Mouse (Mus musculus) brain, adult 10 weeks (tissue): ENCODE measurements around the gene Fads6. TPM values are rescaled to one million over a fixed set of nuclear protein-coding genes. Genes with fewer than 3 reads are reported as not detected.

Experiments used
- polyA plus RNA-seq: library from polyadenylated mRNA; stranded (reverse); fragments of 350-450 nt; fragmentation: Illumina TruSeq; extraction: RNeasy Lipid Tissue Mini Kit (QIAGEN cat#74804); gene quantifications from one replicate; pipeline ENCODE4 v1.2.3, GENCODE M21; 2015; ENCODE audit warnings: low read depth, low replicate concordance

The Fads6 gene
- polyA plus RNA-seq, result 19.8 TPM

DNA sequence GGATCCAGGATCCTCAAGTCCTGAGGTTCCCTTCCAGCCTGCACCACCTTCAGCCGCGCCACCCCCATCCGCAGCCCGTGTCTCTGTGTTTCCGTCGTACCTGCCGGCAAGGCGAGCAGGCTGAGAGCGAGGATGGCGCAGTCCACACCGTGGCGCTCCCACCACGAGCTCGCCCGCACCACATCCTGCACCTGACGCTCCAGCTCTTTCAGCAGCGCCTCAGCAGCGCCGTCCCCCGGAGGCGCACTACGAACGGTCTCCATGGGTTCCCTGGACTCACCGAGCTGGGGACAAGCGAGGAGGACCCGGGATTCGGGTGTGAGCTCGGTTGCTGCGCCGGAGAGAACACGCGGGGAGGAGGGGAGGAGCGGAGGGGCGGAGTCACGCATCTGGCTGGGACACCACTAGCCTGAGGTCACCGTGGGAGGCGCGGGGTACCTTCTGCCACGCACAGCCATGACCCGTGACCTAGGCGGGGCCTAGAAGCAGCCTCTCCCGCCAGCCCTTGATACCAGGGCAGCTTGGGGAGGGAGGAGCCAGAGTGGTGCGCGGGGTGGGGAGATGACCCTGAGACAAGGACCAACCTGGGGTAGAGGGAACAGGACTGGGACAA lies at the start of gene Fads6:
TSS of gene Fads6 (minus strand) at position 450 of the 613 bp plus-strand sequence.

DNA sequence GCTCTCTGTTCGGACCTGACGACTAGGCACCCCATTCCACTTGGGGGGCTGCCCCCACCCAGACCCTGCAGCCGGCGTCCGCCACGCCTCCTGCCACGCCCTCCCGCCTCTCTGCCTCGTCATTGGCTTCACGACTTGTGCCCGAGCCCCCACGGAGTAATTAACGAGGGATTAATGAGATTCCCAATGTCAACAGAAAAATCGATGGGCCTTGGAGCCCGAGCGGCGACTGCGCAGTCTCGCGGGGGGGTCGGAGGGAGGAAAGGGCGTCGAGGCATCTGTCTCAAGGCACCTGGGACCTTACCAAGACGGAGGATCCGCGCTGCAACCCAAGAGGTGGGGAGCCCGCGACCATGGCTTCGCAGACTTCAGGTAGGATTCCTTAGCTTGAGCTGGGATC lies 37.1 kb upstream of the Fads6 start, which contains the start of gene Otop3:
TSS of gene Otop3 (plus strand) at position 201 of the 400 bp plus-strand sequence.

DNA sequence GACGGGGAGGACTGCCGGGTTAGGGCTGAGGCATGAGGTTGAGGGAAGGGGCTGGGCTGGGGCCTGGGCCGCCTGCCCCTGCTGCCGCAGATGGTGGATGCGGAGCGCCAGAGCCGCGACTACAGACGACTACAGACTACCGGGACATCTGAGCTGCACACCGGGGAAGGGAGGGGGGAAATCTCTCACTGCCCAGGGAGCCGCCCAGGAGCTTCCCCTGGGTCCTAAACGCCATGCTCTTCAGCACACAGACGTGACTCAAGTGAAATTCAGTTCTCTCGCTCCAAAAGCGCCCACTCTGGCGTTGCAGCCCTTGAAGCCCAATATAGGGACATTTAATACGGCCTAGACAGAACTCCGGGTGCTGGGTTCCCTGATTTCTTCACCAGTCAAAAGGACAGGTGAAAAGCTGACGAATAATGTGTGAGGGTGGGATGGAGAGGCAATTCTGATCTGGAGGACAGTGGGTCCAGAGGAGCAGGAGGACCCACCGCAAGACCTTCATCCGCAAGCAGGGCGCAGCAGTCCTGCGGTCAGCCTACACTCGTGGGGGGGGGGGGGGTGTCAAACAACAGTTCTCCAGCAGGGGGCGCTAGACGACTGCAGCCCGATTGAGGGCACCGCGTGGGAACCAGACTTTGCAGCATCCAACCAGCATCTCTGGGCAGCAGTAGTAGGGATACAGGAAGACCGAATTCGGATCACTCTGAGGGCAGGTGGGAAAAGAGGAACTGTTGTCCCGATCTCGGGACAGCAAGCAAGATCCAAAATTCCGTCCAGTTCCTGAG lies 24.6 kb upstream of the Fads6 start, which contains the start of gene Ush1g:
TSS of gene Ush1g (minus strand) at position 136 of the 788 bp plus-strand sequence.

DNA sequence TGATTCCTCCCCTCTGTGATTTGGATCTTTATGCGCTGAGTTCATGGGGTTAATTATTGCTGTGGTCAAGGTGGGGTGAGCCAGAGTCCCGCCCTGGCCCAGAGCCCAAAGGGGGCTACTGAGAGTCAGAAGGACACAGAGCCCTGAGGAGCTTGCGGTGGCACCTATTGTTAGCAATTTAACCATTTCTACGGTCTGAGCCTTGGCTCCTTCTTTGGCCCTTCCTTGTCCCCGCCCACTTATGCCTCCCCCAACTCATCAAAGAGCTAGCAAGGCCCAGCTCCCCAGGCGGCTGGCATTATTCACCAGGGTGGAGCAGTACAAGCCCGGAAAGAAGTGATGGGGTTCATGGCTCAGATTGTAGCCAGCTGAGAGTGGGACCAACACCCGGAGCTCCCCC lies 9.4 kb upstream of the Fads6 start, which contains the start of gene Otop2:
TSS of gene Otop2 (plus strand) at position 301 of the 400 bp plus-strand sequence.

GRCm38 (mm10) chr11:115276780-115277603 lies 20.5 kb downstream of the Fads6 start, which contains the start of gene Fdxr:
TSS of gene Fdxr (minus strand) at chr11:115277050.

DNA sequence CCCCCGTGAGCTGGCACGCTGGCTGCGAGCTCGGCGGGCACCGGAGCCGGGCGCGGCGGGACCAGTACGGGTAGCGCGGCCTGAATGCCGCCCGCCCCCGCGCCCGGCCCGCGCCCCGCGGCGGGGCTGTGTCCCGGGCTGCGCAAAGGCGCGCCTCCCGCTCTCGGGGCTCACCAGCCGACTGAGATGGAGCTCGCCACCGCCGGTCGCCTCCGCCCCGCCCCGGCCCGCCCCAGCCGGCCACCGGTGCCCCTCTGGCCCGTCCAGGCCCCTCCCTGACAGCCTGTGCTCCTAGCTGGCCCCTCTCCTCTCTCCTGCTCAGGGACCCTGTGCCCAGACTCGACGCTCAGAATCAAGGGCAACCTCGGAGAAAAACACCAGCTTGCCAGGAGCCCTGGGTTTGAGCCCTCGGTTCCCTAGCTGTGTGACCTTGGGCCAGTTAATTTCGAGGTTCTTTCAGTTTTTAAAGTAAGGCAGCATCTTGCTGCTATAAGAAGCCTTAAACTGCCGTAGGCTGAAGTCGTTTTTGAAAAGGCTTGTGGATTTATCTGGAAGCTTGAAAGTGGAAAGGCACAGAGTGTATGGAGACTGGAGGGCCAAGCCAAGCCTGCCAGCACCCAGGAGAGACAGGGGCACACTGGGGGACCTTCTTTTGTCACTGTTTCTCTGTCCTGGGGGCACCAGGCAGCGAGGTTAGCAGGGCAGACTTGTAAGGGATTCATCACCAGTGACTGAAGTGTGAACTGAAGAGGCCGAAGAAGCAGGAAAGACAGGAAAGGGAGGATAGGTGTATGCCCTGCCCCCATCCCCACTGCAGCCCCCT lies 30.2 kb downstream of the Fads6 start, which contains the start of gene Grin2c:
TSS of gene Grin2c (minus strand) at position 183 of the 823 bp plus-strand sequence.

Other genes with a start within 250 kb of the Fads6 start
- gene Cd300ld3, start 249.3 kb downstream of the Fads6 start, polyA plus RNA-seq, result 0.70 TPM
- not detected for gene Cd300e, start 235.5 kb downstream of the Fads6 start, polyA plus RNA-seq
- gene Rab37, start 206.2 kb downstream of the Fads6 start, polyA plus RNA-seq, result 14.0 TPM
- not detected for gene Cd300lf, start 163.7 kb downstream of the Fads6 start, polyA plus RNA-seq
- 53.0 TPM for gene Slc9a3r1, start 134.3 kb downstream of the Fads6 start, polyA plus RNA-seq
- gene Tmem104, start 110.2 kb downstream of the Fads6 start, polyA plus RNA-seq, result 8.2 TPM
- 35.8 TPM for gene Nat9, start 109.8 kb downstream of the Fads6 start, polyA plus RNA-seq
- gene Grin2c, start 30.4 kb downstream of the Fads6 start, polyA plus RNA-seq, result 23.0 TPM
- 20.1 TPM for gene Fdxr, start 20.6 kb downstream of the Fads6 start, polyA plus RNA-seq
- 0.85 TPM for gene Otop2, start 9.5 kb upstream of the Fads6 start, polyA plus RNA-seq
- 0.39 TPM for gene Ush1g, start 24.4 kb upstream of the Fads6 start, polyA plus RNA-seq
- gene Otop3, start 37.1 kb upstream of the Fads6 start, polyA plus RNA-seq, result not detected
- gene Hid1, start 70.1 kb upstream of the Fads6 start, polyA plus RNA-seq, result 75.8 TPM
- 13.6 TPM for gene Cdr2l, start 84.3 kb upstream of the Fads6 start, polyA plus RNA-seq
- gene Mrpl58, start 106.1 kb upstream of the Fads6 start, polyA plus RNA-seq, result 127 TPM
- gene Atp5h, start 122.3 kb upstream of the Fads6 start, polyA plus RNA-seq, result 1,061 TPM
- gene Kctd2, start 122.5 kb upstream of the Fads6 start, polyA plus RNA-seq, result 73.5 TPM
- not detected for gene Trim80, start 142.9 kb upstream of the Fads6 start, polyA plus RNA-seq
- not detected for gene Slc16a5, start 164.8 kb upstream of the Fads6 start, polyA plus RNA-seq
- 9.9 TPM for gene Armc7, start 178.0 kb upstream of the Fads6 start, polyA plus RNA-seq
- gene Nt5c, start 194.2 kb upstream of the Fads6 start, polyA plus RNA-seq, result 93.6 TPM
- gene Jpt1, start 216.7 kb upstream of the Fads6 start, polyA plus RNA-seq, result 108 TPM
- 430 TPM for gene Sumo2, start 238.6 kb upstream of the Fads6 start, polyA plus RNA-seq